ENCODE assay signal across 8 mouse cellular contexts in the genomic region with DNA sequence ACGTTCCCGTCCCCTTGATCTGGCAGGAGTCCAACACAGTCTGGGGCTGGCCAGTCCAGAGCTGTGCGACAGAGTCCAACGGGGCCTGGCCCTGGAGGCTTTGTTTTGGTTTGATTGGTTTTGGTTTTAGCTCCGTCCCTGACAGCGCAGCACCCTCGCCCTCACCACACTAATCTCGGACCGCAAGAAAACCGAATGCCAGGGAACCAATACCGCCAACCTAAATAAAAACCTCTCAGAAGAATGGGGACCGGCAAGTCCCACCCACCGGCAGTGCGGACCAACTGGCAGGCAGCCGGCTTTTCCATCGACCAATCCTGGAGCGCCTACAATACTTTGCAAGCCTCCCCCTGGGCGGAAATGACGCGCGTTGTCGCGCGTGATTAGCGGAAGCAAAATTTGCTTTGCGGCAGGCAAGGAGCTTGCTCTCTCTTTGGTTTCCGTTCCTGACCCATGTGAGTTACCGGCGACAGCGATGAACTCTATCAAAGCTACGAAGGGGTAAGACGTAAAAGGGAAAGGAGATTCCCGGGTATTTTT. TPM values are rescaled to one million over a fixed set of nuclear protein-coding genes. Genes with fewer than 3 reads are reported as not detected.
DNase-seq lines count a peak whose midpoint lies in the region; ATAC-seq lines count a peak whose summit lies in the region.

A gene (plus strand): TSS at position 395 of the 540 bp plus-strand sequence.

- H3K27me3 ChIP-seq in lung, embryonic 16.5 days (ENCODE audit: control insufficient read depth, insufficient read depth, low read depth, low read length) = no peaks in the 10 kb centered on the region

- H3K9me3 ChIP-seq in lung, embryonic 16.5 days (ENCODE audit: control insufficient read depth, low read length) = no peaks in the 10 kb centered on the region

- 7% methylated on average over 33 of the region's 33 CpGs for WGBS in lung, embryonic 16.5 days

- peak within 1 kb of the TSS; percentile 69 for H3K9ac ChIP-seq in lung, embryonic 16.5 days (ENCODE audit: low read length)

- H3K27ac ChIP-seq in lung, embryonic 16.5 days (ENCODE audit: low read length) = peak within 1 kb of the TSS; percentile 83

- peak; percentile 93 for DNase-seq in MEL-GATA-1-ER (ENCODE audit: extremely low read depth, low read depth)
- DNase-seq in cerebellum, adult 8-10 months = peak; percentile 95
- DNase-seq in forelimb bud, embryonic 11.5 days (ENCODE audit: low read depth, low spot score) = peak; percentile 97
- peak; percentile 87 for DNase-seq in layer of hippocampus, adult 9-10 months (ENCODE audit: low spot score)
- peak; percentile 88 for DNase-seq in ovary, postnatal 10 days (ENCODE audit: low spot score)
- DNase-seq in thymus, postnatal 10 days (ENCODE audit: low spot score in 2 of 2) = peak; percentile 84 to 93

- H3K4me2 ChIP-seq in lung, embryonic 16.5 days (ENCODE audit: low read depth, low read length) = peak within 1 kb of the TSS; percentile 69

- H3K4me1 ChIP-seq in lung, embryonic 16.5 days (replicated peaks; ENCODE audit: control insufficient read depth, insufficient read depth, low read length) = peaks cover 5% of the 10 kb centered on the region; the same call in 1 of the 2 replicates

- peak within 1 kb of the TSS; percentile 65 for H3K4me3 ChIP-seq in lung, embryonic 16.5 days (ENCODE audit: low read length)

- ATAC-seq in hematopoietic stem cell, adult 5-6 weeks (replicated peaks in 1 of 2; ENCODE audit: insufficient read depth in 1 of 2, low FRiP score in 2 of 2, low TSS enrichment in 1 of 2, low read depth in 1 of 2, poor library complexity in 2 of 2, severe bottlenecking in 2 of 2) = peak; percentile 98 to 100
- ATAC-seq in lung, embryonic 16.5 days (ENCODE audit: low read depth) = peak; percentile 99

- H3K36me3 ChIP-seq in lung, embryonic 16.5 days (ENCODE audit: control insufficient read depth, insufficient read depth, low read length) = no peaks in the 10 kb centered on the region; the same call in 1 of the 2 replicates

RNA-seq across cellular contexts. Expression of the gene that starts here (rescaled TPM):
- total RNA-seq in hematopoietic stem cell, adult 5-6 weeks (2017) = 64.1 and 76.8 TPM in 2 replicates
- 14.0 and 15.3 TPM in 2 replicates for polyA plus RNA-seq in lung, embryonic 16.5 days (2015; fragmentation: Nextera tagmentation; extraction: Ambion mirVana)

Comparison
In these comparisons a context has a peak if more than half of its experiments do, and no peak if none do; other contexts are left out.
1. Peak in every context shown above with its lines: DNase-seq, ATAC-seq, H3K4me3 ChIP-seq and H3K27ac ChIP-seq.